Mouse (Mus musculus) embryonic facial prominence, embryonic 12.5 days (tissue): Measurements from ENCODE around the gene Lcn8. TPM values are rescaled to one million over a fixed set of nuclear protein-coding genes. Genes with fewer than 3 reads are reported as not detected.
"Not testable (repeated sequence)": the region's sequence is repeated elsewhere in the genome, so short reads cannot be mapped to it uniquely, and the experiment has no call there.

Source experiments
- ATAC-seq: fragments of 200-750 bp; cut with Nextera tagmentation; 2 replicates; pipeline ENCODE4 v1.8.0; 2017; ENCODE audit not compliant: insufficient number of reproducible peaks, insufficient read depth, low FRiP score, low TSS enrichment
- H3K27ac ChIP-seq: fragments of 300-500 bp; sonication (generic); 2 replicates; pipeline ENCODE4 v1.5.1; 2016; ENCODE audit warnings: mild to moderate bottlenecking
- H3K27me3 ChIP-seq: fragments of 300-500 bp; sonication (generic); 2 replicates; pipeline ENCODE4 v1.6.1; 2016; ENCODE audit warnings: mild to moderate bottlenecking, moderate library complexity
- H3K36me3 ChIP-seq: fragments of 300-500 bp; sonication (generic); 2 replicates; pipeline ENCODE4 v1.6.1; 2016; ENCODE audit warnings: mild to moderate bottlenecking
- H3K4me1 ChIP-seq: fragments of 300-500 bp; sonication (generic); 2 replicates; pipeline ENCODE4 v1.6.1; 2016
- H3K4me2 ChIP-seq: fragments of 300-500 bp; sonication (generic); replicated peaks from 2 replicates; pipeline ENCODE4 v1.6.1; 2016; ENCODE audit warnings: mild to moderate bottlenecking, moderate library complexity
- H3K4me3 ChIP-seq: fragments of 300-500 bp; sonication (generic); 2 replicates; pipeline ENCODE4 v1.5.1; 2016; ENCODE audit warnings: mild to moderate bottlenecking
- H3K9ac ChIP-seq: fragments of 300-500 bp; sonication (generic); 2 replicates; pipeline ENCODE4 v1.6.1; 2016; ENCODE audit warnings: mild to moderate bottlenecking, moderate library complexity
- H3K9me3 ChIP-seq: fragments of 300-500 bp; sonication (generic); 2 replicates; pipeline ENCODE4 v1.6.1; 2016; ENCODE audit warnings: mild to moderate bottlenecking, moderate library complexity
- WGBS: fragments of 180-500 bp; shearing (Covaris S2); methylation state at CpG from one replicate; pipeline ENCODE4 v1.1.7; 2016; 5-methylcytosine and 5-hydroxymethylcytosine counted together
- polyA plus RNA-seq: library from polyadenylated mRNA; unstranded; fragments of >200 nt; fragmentation: Nextera tagmentation; extraction: Ambion mirVana; gene quantifications from 2 replicates; pipeline ENCODE4 v1.2.1, GENCODE M21; 2016

Gene Lcn8
- polyA plus RNA-seq, 1 experiment from 2014 or later = 0.36 TPM

DNA sequence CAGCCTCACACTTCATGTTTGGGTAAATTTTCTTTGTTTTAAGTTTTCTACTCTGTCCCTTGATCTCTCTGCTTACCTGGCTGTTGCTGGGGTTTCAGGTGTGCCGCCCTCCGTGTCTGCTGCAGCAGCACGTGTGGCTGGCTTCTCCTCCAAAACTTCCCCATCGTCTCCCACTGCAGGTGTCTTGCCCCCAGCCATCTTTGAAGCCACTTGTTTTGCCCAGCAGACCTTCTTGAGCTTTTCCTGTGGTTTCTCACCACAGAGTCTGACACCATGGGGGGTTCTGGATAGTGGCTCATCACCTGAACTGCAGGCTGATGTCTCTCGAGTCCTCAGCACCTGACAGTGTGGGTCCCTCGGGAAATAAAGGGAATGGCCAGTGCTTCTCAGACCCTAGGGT is 26.6 kb downstream of the Lcn8 start:
- Histone ChIP-seq H3K27ac (no peak overlapping the region), H3K4me3 (no peak overlapping the region), H3K9ac (no peak overlapping the region), H3K4me1 (no peaks in the 10 kb centered on the region), H3K4me2 (no peak overlapping the region), H3K27me3 (no peaks in the 10 kb centered on the region; the same call in 1 of the 2 replicates), H3K36me3 (no peaks in the 10 kb centered on the region), H3K9me3 (no peaks in the 10 kb centered on the region)
- ATAC-seq = no peak
- WGBS = 77% methylated on average over 6 of the region's 6 CpGs

DNA sequence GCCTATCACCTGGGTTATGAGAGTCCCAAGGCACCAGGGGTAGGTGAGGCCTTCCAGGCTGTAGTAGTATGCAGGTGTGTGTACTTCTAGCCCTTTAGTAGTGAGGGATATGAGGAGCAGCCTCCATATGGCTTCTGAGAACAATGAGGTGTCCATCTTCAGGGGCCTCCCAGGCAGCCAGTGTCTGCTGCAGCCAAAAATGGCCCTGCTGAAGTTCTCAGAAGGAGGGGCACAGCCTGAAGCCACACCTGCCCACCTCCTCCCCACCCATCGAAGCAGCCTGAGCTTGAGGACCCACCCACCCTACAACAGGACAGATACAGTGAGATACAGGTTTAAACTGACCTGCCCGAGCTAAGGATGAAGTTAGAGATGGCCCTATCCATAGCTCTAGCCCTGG is 29.5 kb downstream of the Lcn8 start, which contains the start of gene Lcn10:
Gene Lcn10 (plus strand): TSS at position 301 of the 400 bp plus-strand sequence.
- Histone ChIP-seq H3K9ac (no peak within 1 kb of the TSS), H3K9me3 (no peaks in the 10 kb centered on the region), H3K4me2 (no peak within 1 kb of the TSS), H3K27me3 (no peaks in the 10 kb centered on the region; the same call in 1 of the 2 replicates), H3K36me3 (no peaks in the 10 kb centered on the region), H3K27ac (no peak within 1 kb of the TSS), H3K4me3 (no peak within 1 kb of the TSS), H3K4me1 (no peaks in the 10 kb centered on the region)
- no peak for ATAC-seq
- WGBS = 70% methylated on average over 2 of the region's 2 CpGs

DNA sequence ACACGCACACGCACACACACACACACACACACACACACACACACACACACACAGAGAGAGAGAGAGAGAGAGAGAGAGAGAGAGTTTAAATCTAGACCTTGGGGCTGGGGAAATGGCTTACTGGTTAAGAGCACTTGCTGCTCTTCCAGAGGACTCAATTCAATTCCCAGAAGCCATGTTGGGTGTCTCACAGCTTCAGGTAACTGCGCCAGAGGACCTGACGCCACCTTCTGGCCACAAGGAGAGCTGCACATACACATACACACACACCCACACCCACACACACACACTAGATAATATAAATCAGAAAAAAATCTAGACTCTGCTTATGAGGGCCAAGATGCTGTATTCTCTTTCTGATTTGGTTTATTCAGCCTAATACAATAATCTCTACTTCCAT is 34.0 kb downstream of the Lcn8 start:
- no peaks in the 10 kb centered on the region for H3K36me3 ChIP-seq
- H3K4me3 ChIP-seq = no peak overlapping the region
- no peak overlapping the region for H3K4me2 ChIP-seq
- no peak overlapping the region for H3K27ac ChIP-seq
- H3K9ac ChIP-seq = no peak overlapping the region
- H3K4me1 ChIP-seq = no peaks in the 10 kb centered on the region
- H3K9me3 ChIP-seq = no peaks in the 10 kb centered on the region
- ATAC-seq = no peak
- no peaks in the 10 kb centered on the region; the same call in 1 of the 2 replicates for H3K27me3 ChIP-seq
- 43% methylated on average over 2 of the region's 4 CpGs for WGBS

DNA sequence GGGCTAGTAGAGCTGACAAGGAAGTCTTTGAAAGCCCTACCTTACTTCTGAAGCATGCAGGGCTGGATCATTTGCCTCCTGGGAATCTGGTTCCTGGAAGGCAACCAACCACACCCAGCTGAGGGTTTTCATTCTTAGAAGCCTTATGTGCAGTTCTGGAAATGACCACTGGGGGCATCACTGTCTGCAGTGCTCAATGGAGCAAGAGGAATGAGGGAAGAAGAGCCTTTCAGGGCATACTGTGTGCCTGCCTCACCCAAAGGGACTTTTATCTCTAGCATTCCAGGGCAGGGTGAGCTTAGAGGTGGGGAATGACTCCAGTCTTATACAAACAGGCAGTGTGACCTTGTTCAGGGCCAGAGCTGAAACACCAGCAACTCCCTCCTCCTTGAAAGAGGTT is 41.7 kb downstream of the Lcn8 start:
- H3K36me3 ChIP-seq = no peaks in the 10 kb centered on the region
- H3K9me3 ChIP-seq = no peaks in the 10 kb centered on the region
- H3K4me1 ChIP-seq = no peaks in the 10 kb centered on the region
- H3K27me3 ChIP-seq = no peaks in the 10 kb centered on the region
- H3K9ac ChIP-seq = no peak overlapping the region
- no peak overlapping the region for H3K4me2 ChIP-seq
- no peak overlapping the region for H3K4me3 ChIP-seq
- no peak overlapping the region for H3K27ac ChIP-seq
- no peak for ATAC-seq

DNA sequence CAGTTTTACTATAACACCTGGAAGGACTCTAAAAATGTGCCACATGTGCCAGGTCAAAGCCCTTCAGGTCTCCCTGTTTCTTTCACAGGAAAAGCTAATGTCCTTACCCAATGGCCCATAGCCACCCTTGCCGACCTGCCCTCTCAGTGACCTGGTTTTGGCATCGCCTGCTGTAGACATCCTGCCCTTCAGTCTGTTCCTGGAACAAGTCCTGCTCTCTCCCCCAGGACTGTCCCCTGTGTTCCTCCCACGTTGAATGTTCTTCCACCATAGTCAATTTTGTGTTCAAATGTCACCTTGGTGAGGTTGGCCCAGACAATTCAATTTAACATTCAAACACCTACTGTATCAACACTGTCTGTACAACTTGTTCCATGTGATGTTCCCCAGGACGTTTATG is 44.0 kb downstream of the Lcn8 start:
- H3K27me3 ChIP-seq = no peaks in the 10 kb centered on the region
- no peak overlapping the region for H3K4me2 ChIP-seq
- no peaks in the 10 kb centered on the region for H3K36me3 ChIP-seq
- no peaks in the 10 kb centered on the region for H3K9me3 ChIP-seq
- no peak for ATAC-seq
- no peak overlapping the region for H3K4me3 ChIP-seq
- WGBS = 64% methylated on average over 4 of the region's 4 CpGs
- H3K4me1 ChIP-seq = no peaks in the 10 kb centered on the region
- H3K27ac ChIP-seq = no peak overlapping the region
- H3K9ac ChIP-seq = no peak overlapping the region

DNA sequence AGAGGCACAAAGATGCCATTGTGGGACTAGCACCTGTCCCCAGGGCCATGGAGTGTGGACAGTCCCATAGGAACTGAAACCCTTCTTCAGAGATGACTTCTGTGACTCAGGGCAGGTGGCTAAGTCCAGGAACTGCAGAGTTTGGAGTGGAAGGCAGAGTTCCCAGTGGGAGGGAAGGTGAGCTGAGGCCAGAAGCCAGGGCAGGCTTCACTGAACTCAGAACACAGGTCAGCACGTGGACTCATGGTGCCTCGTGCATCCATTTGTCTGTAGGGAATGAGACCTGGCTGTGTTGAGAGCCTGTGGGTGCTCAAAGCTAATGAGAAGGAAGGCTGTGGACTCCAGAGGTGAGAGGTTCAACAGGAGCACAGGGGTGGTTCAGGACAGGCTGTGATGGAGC is 45.8 kb downstream of the Lcn8 start:
- no peak overlapping the region for H3K4me3 ChIP-seq
- no peaks in the 10 kb centered on the region for H3K27me3 ChIP-seq
- no peaks in the 10 kb centered on the region for H3K4me1 ChIP-seq
- H3K36me3 ChIP-seq = no peaks in the 10 kb centered on the region
- no peak overlapping the region for H3K27ac ChIP-seq
- no peak overlapping the region for H3K9ac ChIP-seq
- no peak overlapping the region for H3K4me2 ChIP-seq
- no peaks in the 10 kb centered on the region for H3K9me3 ChIP-seq
- no peak for ATAC-seq
- WGBS = 81% methylated on average over 2 of the region's 2 CpGs

DNA sequence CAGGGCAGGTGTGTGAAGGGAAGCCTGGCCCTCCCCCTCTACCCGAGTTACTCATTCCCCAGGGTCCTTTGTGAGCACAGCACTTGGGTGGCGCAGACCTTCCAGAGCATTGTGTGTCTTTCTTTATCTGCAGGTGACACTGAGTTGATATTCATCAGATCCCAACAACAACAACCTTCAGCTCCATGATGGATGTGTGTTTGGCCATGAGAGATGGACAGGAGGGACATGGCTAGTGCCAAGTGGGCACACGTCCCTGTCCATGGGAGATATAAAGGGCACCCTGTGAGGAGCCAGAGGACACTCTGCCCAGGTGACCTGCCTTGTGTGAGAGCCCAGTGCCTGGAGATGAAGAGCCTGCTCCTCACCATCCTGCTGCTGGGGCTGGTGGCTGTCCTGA is 46.8 kb downstream of the Lcn8 start, which contains the start of gene Obp2a:
Gene Obp2a (plus strand): TSS at position 301 of the 400 bp plus-strand sequence.
- H3K4me2 ChIP-seq, H3K27ac ChIP-seq, H3K9ac ChIP-seq, H3K4me1 ChIP-seq, H3K27me3 ChIP-seq, H3K36me3 ChIP-seq, ATAC-seq, H3K9me3 ChIP-seq, H3K4me3 ChIP-seq: not testable (repeated sequence)
- 91% methylated on average over 3 of the region's 3 CpGs for WGBS

DNA sequence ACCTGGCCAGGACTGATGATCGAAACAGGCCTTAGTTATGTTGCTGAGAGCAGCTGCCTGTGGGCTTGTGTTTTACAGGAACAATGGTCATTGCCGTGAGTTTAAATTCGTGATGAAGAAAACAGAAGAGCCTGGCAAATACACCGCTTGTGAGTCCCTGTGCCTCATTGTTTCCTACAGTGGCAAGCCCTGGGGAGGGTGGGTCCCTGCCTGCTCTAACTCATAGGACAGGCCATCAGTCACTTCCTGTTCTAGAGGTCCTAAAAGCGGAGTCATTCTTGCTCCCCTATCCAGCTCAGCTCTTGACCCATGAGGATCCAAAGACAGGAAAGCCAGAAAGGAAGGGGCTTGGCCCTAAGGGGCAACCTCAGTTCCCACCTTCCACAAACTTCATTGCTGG is 48.1 kb downstream of the Lcn8 start:
- H3K9me3 ChIP-seq = no peaks in the 10 kb centered on the region
- H3K27me3 ChIP-seq = no peaks in the 10 kb centered on the region
- no peak overlapping the region for H3K4me3 ChIP-seq
- no peak overlapping the region for H3K27ac ChIP-seq
- ATAC-seq = no peak
- H3K9ac ChIP-seq = no peak overlapping the region
- H3K4me2 ChIP-seq = no peak overlapping the region
- no peaks in the 10 kb centered on the region for H3K36me3 ChIP-seq
- H3K4me1 ChIP-seq = no peaks in the 10 kb centered on the region
- 79% methylated on average over 5 of the region's 5 CpGs for WGBS

DNA sequence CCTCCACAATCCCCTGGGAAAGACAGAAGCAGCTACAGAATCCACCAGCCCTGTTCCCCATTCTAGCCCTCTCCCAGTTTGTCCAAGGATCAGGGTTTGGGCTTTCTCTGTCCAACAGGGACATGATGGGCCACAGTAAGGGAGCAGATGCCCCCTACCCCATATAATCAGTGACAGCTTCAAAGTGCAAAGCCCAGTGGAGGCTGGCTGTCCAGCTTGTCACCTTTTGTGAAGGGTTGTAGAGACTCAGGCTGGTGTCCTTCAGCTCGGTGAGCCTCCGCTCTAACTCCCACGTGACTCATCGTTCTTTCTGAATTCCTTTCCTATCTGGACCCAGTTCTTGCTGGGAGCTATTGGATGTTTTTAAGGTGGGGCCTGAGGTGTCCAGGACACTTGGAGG is 50.8 kb downstream of the Lcn8 start:
- H3K27me3 ChIP-seq = no peaks in the 10 kb centered on the region
- no peak overlapping the region for H3K9ac ChIP-seq
- peaks cover 9% of the 10 kb centered on the region; the same call in 1 of the 2 replicates for H3K4me1 ChIP-seq
- 77% methylated on average over 4 of the region's 4 CpGs for WGBS
- no peak for ATAC-seq
- H3K36me3 ChIP-seq = 0 out of 2 replicates have a peak, but pooled peaks cover 3% of the 10 kb centered on the region
- no peak overlapping the region for H3K4me2 ChIP-seq
- H3K9me3 ChIP-seq = no peaks in the 10 kb centered on the region
- H3K27ac ChIP-seq = no peak overlapping the region
- H3K4me3 ChIP-seq = no peak overlapping the region

Other genes starting within 250 kb of the Lcn8 start
- gene Fut7, start 229.9 kb upstream of the Lcn8 start, polyA plus RNA-seq = not detected in 2 replicates
- 4.8 and 5.2 TPM in 2 replicates for gene Abca2, start 224.4 kb upstream of the Lcn8 start, polyA plus RNA-seq
- gene Clic3, start 196.3 kb upstream of the Lcn8 start, polyA plus RNA-seq = 1.4 and 1.8 TPM in 2 replicates
- 28.6 and 28.9 TPM in 2 replicates for gene Paxx, start 192.0 kb upstream of the Lcn8 start, polyA plus RNA-seq
- gene Ptgds, start 183.1 kb upstream of the Lcn8 start, polyA plus RNA-seq = 0.70 and 0.96 TPM in 2 replicates
- gene Lcn12, start 159.2 kb upstream of the Lcn8 start, polyA plus RNA-seq = not detected in 2 replicates
- 81.8 and 82.8 TPM in 2 replicates for gene Fbxw5, start 152.4 kb upstream of the Lcn8 start, polyA plus RNA-seq
- 6.3 and 6.4 TPM in 2 replicates for gene C8g, start 151.4 kb upstream of the Lcn8 start, polyA plus RNA-seq
- gene Traf2, start 106.2 kb upstream of the Lcn8 start, polyA plus RNA-seq = 37.7 and 37.8 TPM in 2 replicates
- 310 and 331 TPM in 2 replicates for gene Edf1, start 95.3 kb upstream of the Lcn8 start, polyA plus RNA-seq
- 4.2 and 10.1 TPM in 2 replicates for gene Mamdc4, start 78.3 kb upstream of the Lcn8 start, polyA plus RNA-seq
- gene Phpt1, start 77.9 kb upstream of the Lcn8 start, polyA plus RNA-seq = 156 and 177 TPM in 2 replicates
- gene Ajm1, start 71.4 kb upstream of the Lcn8 start, polyA plus RNA-seq = 0.20 and 0.24 TPM in 2 replicates
- gene Rabl6, start 44.6 kb upstream of the Lcn8 start, polyA plus RNA-seq = 79.0 and 84.9 TPM in 2 replicates
- gene Ccdc183, start 35.4 kb upstream of the Lcn8 start, polyA plus RNA-seq = 0.19 TPM in 2 replicates
- 21.1 and 24.6 TPM in 2 replicates for gene Tmem141, start 31.1 kb upstream of the Lcn8 start, polyA plus RNA-seq
- gene Fcna, start 25.1 kb upstream of the Lcn8 start, polyA plus RNA-seq = 0.65 and 0.69 TPM in 2 replicates
- gene Lcn5, start 4.8 kb downstream of the Lcn8 start, polyA plus RNA-seq = not detected in 2 replicates
- not detected in 2 replicates for gene Lcn6, start 23.7 kb downstream of the Lcn8 start, polyA plus RNA-seq
- not detected in 2 replicates for gene Lcn10, start 29.6 kb downstream of the Lcn8 start, polyA plus RNA-seq
- gene Obp2a, start 46.9 kb downstream of the Lcn8 start, polyA plus RNA-seq = not detected in 2 replicates
- gene Bmyc, start 53.6 kb downstream of the Lcn8 start, polyA plus RNA-seq = 100 and 106 TPM in 2 replicates
- not detected in 2 replicates for gene Obp2b, start 83.9 kb downstream of the Lcn8 start, polyA plus RNA-seq
- gene Lcn3, start 112.4 kb downstream of the Lcn8 start, polyA plus RNA-seq = not detected in 2 replicates
- gene Lcn11, start 123.9 kb downstream of the Lcn8 start, polyA plus RNA-seq = not detected in 2 replicates
- gene Gm13539, start 129.1 kb downstream of the Lcn8 start, polyA plus RNA-seq = not detected in 2 replicates
- gene Glt6d1, start 162.7 kb downstream of the Lcn8 start, polyA plus RNA-seq = not detected in 2 replicates
- gene Lcn9, start 170.0 kb downstream of the Lcn8 start, polyA plus RNA-seq = not detected in 2 replicates
- not detected in 2 replicates for gene Sohlh1, start 194.1 kb downstream of the Lcn8 start, polyA plus RNA-seq
- gene Kcnt1, start 210.6 kb downstream of the Lcn8 start, polyA plus RNA-seq = 0.67 and 1.6 TPM in 2 replicates